Mouse (Mus musculus) hindbrain, postnatal 0 days (tissue): ENCODE measurements around the gene Lrrn4cl. TPM values are rescaled to one million over a fixed set of nuclear protein-coding genes. Genes with fewer than 3 reads are reported as not detected.

Experiments
- ATAC-seq: fragments of 200-750 bp; cut with Nextera tagmentation; 2 replicates; pipeline ENCODE4 v1.8.0; 2017; ENCODE audit warnings: mild to moderate bottlenecking, moderate TSS enrichment, moderate library complexity
- DNase-seq: peaks from one replicate; pipeline ENCODE4 v3.0.0-alpha.2; 2015; ENCODE audit warnings: low spot score
- H3K27ac ChIP-seq: fragments of 300-500 bp; sonication (generic); 2 replicates; pipeline ENCODE4 v1.5.1; 2014; ENCODE audit warnings: mild to moderate bottlenecking
- H3K27me3 ChIP-seq: fragments of 300-500 bp; sonication (generic); 2 replicates; pipeline ENCODE4 v1.6.1; 2014; ENCODE audit warnings: low read length, mixed read lengths; ENCODE audit not compliant: insufficient read depth
- H3K36me3 ChIP-seq: fragments of 300-500 bp; sonication (generic); 2 replicates; pipeline ENCODE4 v1.6.1; 2014; ENCODE audit warnings: low read length, mixed read lengths; ENCODE audit not compliant: insufficient read depth
- H3K4me1 ChIP-seq: fragments of 300-500 bp; sonication (generic); 2 replicates; pipeline ENCODE4 v1.6.1; 2014; ENCODE audit warnings: antibody characterized with exemption, low read length, mixed read lengths; ENCODE audit not compliant: insufficient read depth
- H3K4me2 ChIP-seq: fragments of 300-500 bp; sonication (generic); 2 replicates; pipeline ENCODE4 v1.6.1; 2014; ENCODE audit warnings: low read depth, mild to moderate bottlenecking, low read length, moderate library complexity, mixed read lengths
- H3K4me3 ChIP-seq: fragments of 300-500 bp; sonication (generic); 2 replicates; pipeline ENCODE4 v1.5.1; 2014; ENCODE audit warnings: low read length
- H3K9ac ChIP-seq: fragments of 300-500 bp; sonication (generic); replicated peaks from 2 replicates; pipeline ENCODE4 v1.6.1; 2014; ENCODE audit warnings: mild to moderate bottlenecking, low read length, moderate library complexity, mixed read lengths
- H3K9me3 ChIP-seq: fragments of 300-500 bp; sonication (generic); 2 replicates; pipeline ENCODE4 v1.6.1; 2016; ENCODE audit warnings: low read length, mixed read lengths
- CTCF ChIP-seq: IDR thresholded peaks from 2 replicates; pipeline ENCODE4 v1.5.1; 2016; ENCODE audit warnings: antibody characterized with exemption, control low read depth, low read depth
- WGBS: fragments of 180-500 bp; shearing (Covaris S2); extraction: QIAGEN DNeasy Blood & Tissue Kit; methylation state at CpG from one replicate; pipeline ENCODE4 v1.1.7; 2014; 5-methylcytosine and 5-hydroxymethylcytosine counted together
- polyA plus RNA-seq: library from polyadenylated mRNA; unstranded; fragments of >200 nt; fragmentation: Nextera tagmentation; extraction: Ambion mirVana; gene quantifications from 2 replicates; pipeline ENCODE4 v1.2.1, GENCODE M21; 2015
- total RNA-seq: library from RNA; depleted of rRNA; stranded (reverse); fragments of >200 nt; gene quantifications from 2 replicates; pipeline ENCODE4 v1.2.3, GENCODE M21; 2014; rRNA removed

The Lrrn4cl gene
- total RNA-seq (1.6 TPM in 2 replicates), polyA plus RNA-seq (1.5 and 1.8 TPM in 2 replicates)

DNA sequence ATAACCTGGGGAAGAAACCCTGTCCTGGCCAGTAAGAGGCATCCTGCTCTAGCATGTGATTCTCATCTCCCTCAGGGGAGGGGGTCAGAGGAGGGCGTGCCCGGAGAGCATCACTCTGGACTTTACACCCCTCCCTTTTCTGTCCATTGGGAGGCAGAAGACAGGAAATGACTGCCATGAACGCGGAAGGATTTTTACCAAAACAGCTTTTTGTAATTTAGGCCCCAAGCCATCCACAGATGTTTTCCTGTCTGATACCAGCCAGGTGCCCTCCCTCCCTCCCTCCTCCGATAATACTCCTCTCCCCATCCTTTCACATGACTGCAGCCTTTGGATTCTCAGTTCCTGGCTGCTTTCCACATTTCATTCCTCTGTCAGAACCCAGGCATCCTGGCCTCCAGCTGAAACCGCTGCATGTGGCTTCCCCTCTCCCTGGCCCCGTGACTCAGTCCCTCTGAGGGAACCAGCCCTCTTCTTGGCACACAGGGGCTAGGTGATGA lies at the start of gene Lrrn4cl:
Gene Lrrn4cl (plus strand): TSS at position 367 of the 500 bp plus-strand sequence.
- Histone ChIP-seq H3K4me1 (no peaks in the 10 kb centered on the region), H3K27me3 (no peaks in the 10 kb centered on the region), H3K27ac (no peak within 1 kb of the TSS), H3K9ac (no peak within 1 kb of the TSS; the same call in 1 of the 2 replicates), H3K36me3 (peaks cover 32% of the 10 kb centered on the region), H3K9me3 (no peaks in the 10 kb centered on the region), H3K4me3 (no peak within 1 kb of the TSS), H3K4me2 (no peak within 1 kb of the TSS)
- peak; percentile 56 for DNase-seq
- WGBS = 20% methylated on average over 7 of the region's 7 CpGs
- ATAC-seq = peak; percentile 80
- TF ChIP-seq CTCF = peak; percentile 14; the same call in 1 of the 2 replicates

DNA sequence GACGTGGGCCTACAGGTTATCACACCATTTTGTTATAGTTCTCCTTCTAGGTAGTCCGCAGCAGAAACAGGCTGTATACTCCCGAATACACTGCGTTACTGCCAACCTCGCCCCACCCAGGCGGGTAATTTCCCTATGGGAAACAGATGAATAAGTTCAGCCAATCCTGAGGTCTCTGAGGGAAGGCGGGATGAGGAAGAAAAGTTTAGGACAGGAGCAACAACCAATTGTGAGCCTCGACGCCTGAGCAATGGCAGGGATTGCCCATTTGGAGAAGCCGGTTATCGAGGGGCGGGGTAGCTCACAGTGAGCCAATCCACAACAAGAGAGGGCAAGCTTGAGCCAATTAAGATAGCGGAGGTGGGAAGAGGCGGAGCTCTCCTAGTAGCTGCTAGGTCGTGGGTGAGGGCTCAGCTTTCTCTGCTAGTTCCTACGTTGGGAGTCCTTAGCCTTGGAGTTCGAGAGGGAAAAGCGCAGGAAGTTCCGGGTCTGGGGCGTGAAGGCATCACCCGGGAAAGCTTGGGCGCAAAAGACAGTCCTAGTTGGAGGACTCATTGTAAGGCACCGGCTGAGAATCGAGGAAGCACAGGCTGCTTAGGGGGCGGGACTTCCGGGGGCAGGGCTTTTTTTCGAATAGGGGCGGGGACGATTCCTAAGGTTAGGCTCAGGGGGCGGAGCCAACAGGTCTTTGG lies 48.3 kb upstream of the Lrrn4cl start, which contains the start of gene Zbtb3:
Gene Zbtb3 (plus strand): TSS at position 426 of the 692 bp plus-strand sequence.
- TF ChIP-seq CTCF = no peak
- under 1% methylated on average over 30 of the region's 30 CpGs for WGBS
- no peaks in the 10 kb centered on the region for H3K27me3 ChIP-seq
- H3K4me1 ChIP-seq = peaks cover 3% of the 10 kb centered on the region; the same call in 1 of the 2 replicates
- H3K27ac ChIP-seq = peak within 1 kb of the TSS; percentile 84
- H3K36me3 ChIP-seq = no peaks in the 10 kb centered on the region; the same call in 1 of the 2 replicates
- H3K9me3 ChIP-seq = no peaks in the 10 kb centered on the region
- H3K4me2 ChIP-seq = peak within 1 kb of the TSS; percentile 74
- ATAC-seq = peak; percentile 98
- peak within 1 kb of the TSS; percentile 53 for H3K4me3 ChIP-seq
- peak; percentile 98 for DNase-seq
- H3K9ac ChIP-seq = peak within 1 kb of the TSS; percentile 49

DNA sequence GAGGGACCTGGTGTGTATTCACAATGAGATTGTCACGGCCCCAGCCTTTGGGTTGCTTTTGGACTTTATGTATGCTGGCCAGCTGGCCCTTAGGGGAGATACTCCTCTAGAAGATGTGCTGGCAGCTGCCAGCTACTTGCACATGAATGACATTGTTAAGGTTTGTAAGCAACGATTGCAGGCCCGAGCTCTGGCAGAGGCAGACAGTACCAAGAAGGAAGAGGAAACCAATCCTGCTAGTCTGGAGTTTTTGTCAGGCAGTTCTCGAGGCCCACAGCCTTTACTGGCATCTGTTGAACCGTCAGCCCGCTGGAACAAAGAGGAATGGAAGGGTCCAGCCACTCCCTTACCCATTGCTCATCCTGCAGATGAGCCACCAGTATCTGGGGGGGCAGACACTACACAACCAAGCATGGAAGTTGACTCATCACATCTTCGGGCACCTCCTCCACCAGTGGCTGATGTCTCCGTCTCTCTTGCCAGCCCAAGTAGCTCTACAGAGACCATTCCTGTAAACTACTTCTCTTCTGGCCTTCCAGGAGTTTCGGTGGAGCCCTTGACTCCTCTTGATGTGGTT lies 47.3 kb upstream of the Lrrn4cl start:
- no peak for TF ChIP-seq CTCF

DNA sequence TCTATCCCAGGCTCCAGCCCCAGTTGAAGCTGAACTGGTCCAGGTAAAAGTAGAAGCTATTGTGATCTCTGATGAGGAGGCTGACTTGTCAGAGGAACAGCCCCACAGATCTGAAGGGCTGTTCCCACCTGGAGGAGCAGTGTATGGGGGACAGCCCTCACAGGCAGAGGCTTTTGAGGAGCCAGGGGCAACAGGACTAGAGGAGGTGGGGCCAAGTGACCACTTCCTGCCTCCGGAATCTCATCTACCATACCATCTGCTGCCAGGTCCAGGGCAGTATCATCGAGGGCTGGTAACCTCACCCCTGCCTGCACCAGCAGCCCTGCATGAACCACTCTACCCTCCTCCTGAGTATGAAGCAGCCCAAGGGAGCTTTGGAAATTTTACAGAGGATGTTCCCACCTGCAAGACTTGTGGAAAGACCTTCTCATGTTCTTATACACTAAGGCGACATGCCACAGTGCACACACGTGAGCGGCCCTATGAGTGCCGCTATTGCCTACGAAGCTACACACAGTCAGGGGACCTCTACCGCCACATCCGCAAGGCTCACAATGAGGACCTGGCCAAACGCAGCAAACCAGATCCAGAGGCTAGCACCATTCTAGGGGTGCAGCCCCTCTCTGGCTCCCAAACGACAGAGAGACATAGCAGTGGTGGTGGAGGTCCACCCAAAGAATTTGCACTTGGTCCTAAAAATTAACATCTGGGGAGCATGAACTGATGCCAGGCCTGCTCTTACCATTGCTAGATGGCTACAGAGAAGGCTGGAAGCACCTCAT lies 46.5 kb upstream of the Lrrn4cl start:
- no peak overlapping the region for H3K27ac ChIP-seq
- no peaks in the 10 kb centered on the region for H3K27me3 ChIP-seq
- H3K4me3 ChIP-seq = no peak overlapping the region
- WGBS = 92% methylated on average over 11 of the region's 11 CpGs
- H3K9ac ChIP-seq = no peak overlapping the region
- TF ChIP-seq CTCF = no peak
- H3K4me1 ChIP-seq = no peaks in the 10 kb centered on the region
- DNase-seq (no peak), ATAC-seq (no peak)
- H3K36me3 ChIP-seq = no peaks in the 10 kb centered on the region; the same call in 1 of the 2 replicates
- no peaks in the 10 kb centered on the region for H3K9me3 ChIP-seq
- no peak overlapping the region for H3K4me2 ChIP-seq

More for the DNA sequence above, 47.3 kb upstream of the Lrrn4cl start:
- Histone ChIP-seq H3K4me2 (peak overlapping the region; percentile 74), H3K27me3 (no peaks in the 10 kb centered on the region), H3K9ac (0 out of 2 replicates have a peak overlapping the region, but pooled peaks have one; percentile 49), H3K36me3 (no peaks in the 10 kb centered on the region; the same call in 1 of the 2 replicates), H3K9me3 (no peaks in the 10 kb centered on the region), H3K4me1 (no peaks in the 10 kb centered on the region), H3K27ac (peak overlapping the region; percentile 84), H3K4me3 (peak overlapping the region; percentile 53)
- WGBS = 86% methylated on average over 9 of the region's 9 CpGs
- no peak for ATAC-seq
- no peak for DNase-seq

DNA sequence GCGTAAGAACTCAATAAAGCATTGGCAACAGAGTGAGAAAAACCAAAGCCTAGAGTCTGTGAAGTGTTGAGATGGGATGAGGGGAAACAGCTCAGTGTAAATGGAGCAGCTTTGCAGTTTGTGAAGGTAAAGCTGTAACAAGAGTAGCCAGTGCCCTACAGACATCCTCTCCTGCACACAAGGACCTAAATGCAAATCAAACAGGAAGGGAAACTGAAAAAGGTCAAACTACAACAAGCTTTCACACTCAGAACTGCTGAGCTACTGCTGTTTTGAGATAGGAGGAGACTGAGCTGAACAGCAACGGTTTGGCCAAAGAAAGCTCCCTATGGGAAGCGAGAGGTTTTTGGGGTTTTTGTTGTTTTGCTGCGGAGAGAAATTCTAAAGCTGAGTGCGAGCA lies 43.8 kb upstream of the Lrrn4cl start:
- Histone ChIP-seq H3K27ac (no peak overlapping the region), H3K4me3 (no peak overlapping the region), H3K36me3 (peaks cover 13% of the 10 kb centered on the region; the same call in 1 of the 2 replicates), H3K4me1 (no peaks in the 10 kb centered on the region), H3K4me2 (no peak overlapping the region), H3K9me3 (no peaks in the 10 kb centered on the region), H3K9ac (no peak overlapping the region), H3K27me3 (no peaks in the 10 kb centered on the region)
- no peak for TF ChIP-seq CTCF
- 93% methylated on average over 5 of the region's 5 CpGs for WGBS
- ATAC-seq (no peak), DNase-seq (no peak)

DNA sequence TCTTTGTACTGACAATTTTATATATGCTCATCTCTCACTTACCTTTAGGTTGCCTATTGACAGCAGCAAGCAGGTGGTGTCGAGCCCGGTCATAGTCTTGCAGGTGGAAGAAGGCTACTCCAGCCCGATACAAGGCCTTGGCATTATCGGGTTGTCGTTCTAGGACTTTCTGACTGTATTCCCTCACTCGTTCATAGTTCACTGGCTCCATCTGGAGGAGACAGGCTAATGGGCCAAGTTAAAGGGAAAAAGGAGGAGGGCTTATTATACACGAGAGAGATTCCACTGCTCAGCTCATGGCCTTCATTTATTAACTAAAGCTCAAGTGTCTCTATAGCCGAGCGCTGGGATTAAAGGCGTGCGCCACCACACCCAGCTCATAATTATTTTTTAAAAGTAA lies 34.8 kb upstream of the Lrrn4cl start:
- Histone ChIP-seq H3K9me3 (no peaks in the 10 kb centered on the region), H3K4me1 (peaks cover 17% of the 10 kb centered on the region), H3K27me3 (no peaks in the 10 kb centered on the region), H3K9ac (peak overlapping the region; percentile 19; the same call in 1 of the 2 replicates), H3K4me3 (no peak overlapping the region), H3K36me3 (peaks cover 13% of the 10 kb centered on the region; the same call in 1 of the 2 replicates), H3K27ac (no peak overlapping the region), H3K4me2 (peak overlapping the region; percentile 27; the same call in 1 of the 2 replicates)
- peak; percentile 58 for DNase-seq
- no peak for ATAC-seq
- TF ChIP-seq CTCF = peak; percentile 48
- 60% methylated on average over 11 of the region's 11 CpGs for WGBS
